Mouse (Mus musculus): ENCODE measurements at regions not wholly inside any gene's neighbourhood (a gene's known extent, or its start where the extent isn't known, plus 50 kb on each side); places are given as distances from the start of the nearest gene placed in this dataset.

DNA sequence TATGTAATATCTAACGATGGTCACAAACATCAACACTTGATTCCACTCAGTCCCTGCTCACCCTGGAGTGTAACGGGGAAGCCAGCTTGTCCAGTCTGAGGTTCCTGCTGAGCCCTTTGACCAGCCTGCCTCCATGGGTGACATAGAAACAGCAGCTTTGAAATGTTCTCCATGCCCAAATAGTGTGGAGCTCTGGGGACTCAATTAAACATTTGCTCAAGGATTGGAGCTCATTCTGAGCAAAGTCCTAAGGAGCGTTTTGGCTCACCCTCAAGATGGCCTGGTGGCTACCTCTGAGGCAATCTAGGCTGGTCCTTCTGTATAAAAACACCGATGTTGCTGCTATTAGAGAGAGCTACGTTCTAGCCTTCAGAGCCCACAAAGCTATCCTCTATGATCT, 85.6 kb upstream of the Hmga2 start:
- Histone ChIP-seq H3K27ac (replicated peaks) (no peak overlapping the region), H3K4me1 (peaks cover 8% of the 10 kb centered on the region), H3K9me3 (replicated peaks) (0 out of 2 replicates have a peak, but pooled peaks cover 5% of the 10 kb centered on the region), H3K27me3 (ENCODE audit: low read depth, poor library complexity, severe bottlenecking) (peaks cover 18% of the 10 kb centered on the region; the same call in 1 of the 2 replicates), H3K4me3 (no peak overlapping the region), H3K36me3 (no peaks in the 10 kb centered on the region)
- WGBS, result 92% methylated on average over 5 of the region's 5 CpGs
- no peak for DNase-seq (ENCODE audit: low spot score)

DNA sequence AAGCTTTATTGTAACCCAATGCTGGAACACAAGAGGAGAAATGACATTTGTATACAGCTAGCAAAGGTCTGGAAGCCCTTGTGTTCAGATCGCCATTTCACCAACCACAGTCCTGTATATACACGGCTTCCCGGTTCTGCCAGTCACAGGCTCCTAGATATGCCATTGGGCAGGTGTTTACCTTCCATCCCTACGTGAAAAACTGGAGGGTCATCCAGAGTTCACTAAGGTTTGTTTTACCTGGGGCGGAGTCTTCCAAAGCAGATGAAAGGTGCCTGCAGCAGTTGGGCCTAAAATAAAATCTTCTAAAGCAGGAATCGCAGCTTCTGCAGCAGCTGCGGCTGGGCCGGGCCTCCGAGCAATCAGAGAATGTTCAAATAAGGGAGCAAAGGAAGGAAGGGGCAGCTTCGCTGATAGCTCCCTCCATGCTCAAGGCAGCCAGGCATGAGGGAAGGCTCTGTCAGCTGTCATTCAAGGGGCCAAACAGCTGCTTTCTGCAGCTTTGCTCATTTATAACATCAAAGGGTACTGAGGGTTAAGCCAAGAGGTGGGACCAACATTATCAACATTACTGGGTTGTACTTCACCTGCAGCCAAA, 81.7 kb upstream of the Hmga2 start:
- Histone ChIP-seq H3K4me3 (no peak overlapping the region), H3K4me1 (peaks cover 5% of the 10 kb centered on the region), H3K36me3 (no peaks in the 10 kb centered on the region), H3K27ac (replicated peaks) (no peak overlapping the region), H3K9me3 (replicated peaks) (0 out of 2 replicates have a peak, but pooled peaks cover 5% of the 10 kb centered on the region), H3K27me3 (ENCODE audit: low read depth, poor library complexity, severe bottlenecking) (peaks cover 32% of the 10 kb centered on the region)
- 81% methylated on average over 10 of the region's 10 CpGs for WGBS
- no peak for DNase-seq (ENCODE audit: low spot score)

DNA sequence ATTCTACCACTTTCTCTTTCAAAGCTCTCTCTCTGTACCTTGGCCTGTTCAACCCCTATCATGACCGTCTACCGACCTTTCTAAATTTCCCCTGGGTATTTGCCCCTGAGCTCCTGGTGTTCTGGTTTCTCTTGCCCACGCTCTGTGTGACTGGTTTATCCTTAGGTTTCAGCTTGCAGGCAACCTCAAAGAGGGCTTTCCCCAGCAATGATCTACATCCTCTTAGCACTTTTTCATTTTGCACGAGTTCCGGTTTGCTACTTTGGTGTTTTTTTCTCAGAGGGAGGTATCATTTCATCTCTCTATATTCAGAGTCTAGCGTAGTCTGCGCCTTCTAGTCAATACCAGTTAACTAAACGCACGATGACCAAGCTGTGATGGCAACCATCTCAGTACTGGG, 79.8 kb upstream of the Hmga2 start:
- Histone ChIP-seq H3K4me1 (peaks cover 24% of the 10 kb centered on the region), H3K27me3 (ENCODE audit: low read depth, poor library complexity, severe bottlenecking) (peaks cover 37% of the 10 kb centered on the region), H3K9me3 (replicated peaks) (0 out of 2 replicates have a peak, but pooled peaks cover 5% of the 10 kb centered on the region), H3K27ac (replicated peaks) (no peak overlapping the region), H3K36me3 (no peaks in the 10 kb centered on the region), H3K4me3 (no peak overlapping the region)
- 94% methylated on average over 9 of the region's 9 CpGs for WGBS
- DNase-seq (ENCODE audit: low spot score), result no peak

DNA sequence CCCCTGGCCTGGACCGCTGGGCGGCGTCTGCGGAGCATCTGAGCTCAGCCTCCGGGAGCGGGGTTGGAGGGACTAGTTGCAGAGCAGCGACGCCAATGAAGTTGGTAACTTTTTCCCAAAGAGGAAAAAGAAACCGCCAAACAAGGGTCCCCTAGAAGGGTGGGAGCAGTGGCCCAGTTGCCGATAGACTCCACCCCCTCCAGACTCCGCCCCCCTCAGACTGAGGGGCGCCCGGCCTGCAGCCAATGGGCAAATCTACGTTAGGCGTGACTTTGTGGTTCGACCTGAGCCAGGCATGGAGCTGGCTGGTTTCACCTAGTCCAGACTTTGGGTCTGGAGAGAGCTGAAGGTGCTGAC, 76.8 kb upstream of the Hmga2 start:
- Histone ChIP-seq H3K27me3 (ENCODE audit: low read depth, poor library complexity, severe bottlenecking) (peaks cover 57% of the 10 kb centered on the region), H3K4me1 (peaks cover 24% of the 10 kb centered on the region), H3K9me3 (replicated peaks) (no peaks in the 10 kb centered on the region), H3K27ac (replicated peaks) (peak overlapping the region; percentile 91), H3K36me3 (no peaks in the 10 kb centered on the region), H3K4me3 (peak overlapping the region; percentile 67)
- DNase-seq (ENCODE audit: low spot score), result peak; percentile 78
- under 1% methylated on average over 16 of the region's 16 CpGs for WGBS

DNA sequence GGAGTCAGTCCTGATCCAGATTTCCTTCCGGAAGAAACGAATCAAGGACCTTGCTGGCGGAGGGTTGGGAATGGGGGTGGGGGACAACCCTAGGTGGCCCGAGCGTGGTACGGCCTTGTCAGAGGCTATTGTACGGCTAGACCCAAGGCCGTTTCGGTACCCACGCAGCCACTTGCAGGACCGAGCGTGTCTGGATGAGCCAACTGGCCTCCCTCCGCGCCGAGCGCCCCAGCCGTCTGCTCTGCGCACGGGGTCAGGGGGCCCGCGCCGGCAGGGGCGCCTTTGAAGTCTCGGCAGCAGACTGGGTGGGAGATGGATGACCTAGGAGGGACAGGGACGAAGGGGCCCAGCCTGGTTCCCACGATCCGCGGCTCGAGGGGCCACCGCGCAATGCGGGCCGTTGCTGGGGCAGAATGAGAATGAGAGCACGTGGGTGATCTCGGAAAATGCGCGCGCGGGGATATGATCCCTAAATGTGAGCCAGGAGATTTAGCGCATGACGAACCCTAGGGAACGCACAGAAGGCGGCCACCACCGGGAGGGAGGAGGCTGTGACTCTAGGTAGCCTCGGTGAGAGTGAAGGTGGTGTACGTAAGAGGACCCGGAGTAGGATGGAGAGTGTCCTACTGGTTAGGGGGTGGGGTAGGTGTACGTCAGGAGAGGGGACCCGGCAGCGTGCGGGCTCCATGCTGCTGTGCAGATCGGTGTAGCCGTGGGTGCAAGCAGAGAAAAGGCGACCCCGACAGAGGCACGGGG, 76.2 kb upstream of the Hmga2 start:
- Histone ChIP-seq H3K36me3 (no peaks in the 10 kb centered on the region), H3K27ac (replicated peaks) (peak overlapping the region; percentile 91), H3K9me3 (replicated peaks) (no peaks in the 10 kb centered on the region), H3K4me1 (peaks cover 24% of the 10 kb centered on the region), H3K4me3 (peak overlapping the region; percentile 67), H3K27me3 (ENCODE audit: low read depth, poor library complexity, severe bottlenecking) (peaks cover 61% of the 10 kb centered on the region)
- under 1% methylated on average over 56 of the region's 56 CpGs for WGBS
- peak; percentile 80 for DNase-seq (ENCODE audit: low spot score)

DNA sequence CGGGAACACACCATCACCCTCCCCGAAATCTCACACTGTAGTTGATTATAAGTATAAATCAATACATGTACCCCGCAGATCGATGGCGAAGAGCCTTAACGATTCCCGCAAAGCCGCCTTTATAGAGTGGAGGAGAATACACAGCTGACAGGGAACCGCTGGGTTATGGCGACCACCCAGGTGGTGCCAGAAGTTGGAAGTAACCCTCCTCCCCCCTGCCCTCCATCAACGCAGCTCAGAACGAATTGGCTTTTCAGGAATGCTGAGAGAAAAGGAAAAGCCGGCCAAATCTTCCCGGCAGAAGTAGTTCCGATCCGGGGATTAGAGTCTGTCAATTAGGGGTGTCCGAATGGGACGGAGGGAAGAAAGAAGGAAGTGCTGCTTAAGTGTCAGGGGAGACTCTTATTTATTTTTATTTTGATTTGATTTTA, 75.6 kb upstream of the Hmga2 start:
- Histone ChIP-seq H3K4me3 (peak overlapping the region; percentile 67), H3K9me3 (replicated peaks) (no peaks in the 10 kb centered on the region), H3K27ac (replicated peaks) (peak overlapping the region; percentile 91), H3K27me3 (ENCODE audit: low read depth, poor library complexity, severe bottlenecking) (peaks cover 68% of the 10 kb centered on the region), H3K36me3 (no peaks in the 10 kb centered on the region), H3K4me1 (peaks cover 24% of the 10 kb centered on the region)
- WGBS, result 1% methylated on average over 18 of the region's 18 CpGs
- peak; percentile 76 for DNase-seq (ENCODE audit: low spot score)

DNA sequence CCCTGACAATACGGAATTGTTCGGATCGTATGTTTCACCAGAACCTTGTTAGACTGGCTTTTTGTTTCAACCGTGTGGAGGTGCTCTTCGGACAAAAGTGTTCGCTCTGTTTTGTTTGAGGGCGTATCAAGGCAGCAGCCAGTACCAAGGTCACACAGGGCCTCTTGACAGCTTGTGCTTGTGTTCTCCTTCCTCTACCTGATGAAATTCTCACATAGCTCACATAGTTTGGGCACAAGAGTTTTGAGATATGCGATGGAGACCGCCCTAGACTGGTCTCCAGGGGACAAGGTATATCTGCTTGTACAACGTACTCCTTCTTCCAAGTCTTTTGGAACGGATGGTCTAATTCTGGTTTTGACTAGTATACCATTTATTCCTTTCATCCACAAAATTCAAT, 70.9 kb upstream of the Hmga2 start:
- H3K36me3 ChIP-seq, result no peaks in the 10 kb centered on the region
- no peak for DNase-seq (ENCODE audit: low spot score)
- H3K27ac ChIP-seq (replicated peaks), result no peak overlapping the region
- H3K27me3 ChIP-seq (ENCODE audit: low read depth, poor library complexity, severe bottlenecking), result peaks cover 54% of the 10 kb centered on the region
- H3K9me3 ChIP-seq (replicated peaks), result no peaks in the 10 kb centered on the region
- H3K4me1 ChIP-seq, result peaks cover 15% of the 10 kb centered on the region
- WGBS, result 89% methylated on average over 11 of the region's 11 CpGs
- H3K4me3 ChIP-seq, result no peak overlapping the region

DNA sequence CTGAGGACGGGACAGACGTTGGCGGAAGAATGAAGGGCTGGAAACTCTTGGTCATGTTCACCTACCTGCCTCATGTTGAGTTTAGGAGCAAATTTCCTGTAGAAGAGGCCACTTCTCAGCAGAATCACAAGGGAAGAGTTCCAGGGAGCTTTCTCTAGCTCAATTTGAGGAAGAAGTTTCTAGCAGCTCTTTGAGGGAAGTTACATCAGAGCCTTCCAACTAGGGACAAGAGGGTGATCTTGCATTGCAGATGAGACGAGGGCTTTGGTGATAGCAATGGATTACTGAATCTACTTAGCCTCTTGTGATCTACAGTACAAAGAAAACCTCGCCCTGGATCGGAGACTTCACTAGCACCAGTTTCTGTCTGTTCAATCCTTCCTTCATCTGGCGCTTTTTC, 65.3 kb upstream of the Hmga2 start:
- WGBS, result 92% methylated on average over 7 of the region's 7 CpGs
- H3K27me3 ChIP-seq (ENCODE audit: low read depth, poor library complexity, severe bottlenecking), result peaks cover 15% of the 10 kb centered on the region; the same call in 1 of the 2 replicates
- H3K4me1 ChIP-seq, result peaks cover 3% of the 10 kb centered on the region; the same call in 1 of the 2 replicates
- no peak overlapping the region for H3K4me3 ChIP-seq
- H3K27ac ChIP-seq (replicated peaks), result no peak overlapping the region
- H3K36me3 ChIP-seq, result no peaks in the 10 kb centered on the region
- DNase-seq (ENCODE audit: low spot score), result no peak
- no peaks in the 10 kb centered on the region for H3K9me3 ChIP-seq (replicated peaks)

DNA sequence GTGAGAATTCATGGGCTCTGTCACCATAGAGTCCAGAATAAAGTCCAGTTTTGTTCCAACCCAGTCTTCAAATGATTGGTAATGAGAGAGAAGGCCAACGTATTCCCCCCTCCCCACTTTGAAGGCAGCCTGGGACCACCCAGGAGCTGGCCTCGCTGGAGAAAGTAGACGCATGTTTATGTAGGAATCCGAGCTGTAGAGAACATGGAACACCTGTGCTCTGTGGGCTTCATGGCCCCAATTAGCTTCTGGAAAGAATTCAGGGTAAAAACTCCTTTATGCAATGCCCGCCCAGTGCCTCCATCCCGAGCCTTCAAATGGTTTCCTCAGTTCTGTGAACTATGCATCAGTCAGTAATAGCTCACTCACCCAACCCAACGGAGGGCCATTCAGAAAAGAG, 62.3 kb upstream of the Hmga2 start:
- Histone ChIP-seq H3K27ac (replicated peaks) (no peak overlapping the region), H3K4me3 (no peak overlapping the region), H3K27me3 (ENCODE audit: low read depth, poor library complexity, severe bottlenecking) (no peaks in the 10 kb centered on the region), H3K36me3 (no peaks in the 10 kb centered on the region), H3K9me3 (replicated peaks) (no peaks in the 10 kb centered on the region), H3K4me1 (no peaks in the 10 kb centered on the region)
- 84% methylated on average over 7 of the region's 7 CpGs for WGBS
- DNase-seq (ENCODE audit: low spot score), result no peak

DNA sequence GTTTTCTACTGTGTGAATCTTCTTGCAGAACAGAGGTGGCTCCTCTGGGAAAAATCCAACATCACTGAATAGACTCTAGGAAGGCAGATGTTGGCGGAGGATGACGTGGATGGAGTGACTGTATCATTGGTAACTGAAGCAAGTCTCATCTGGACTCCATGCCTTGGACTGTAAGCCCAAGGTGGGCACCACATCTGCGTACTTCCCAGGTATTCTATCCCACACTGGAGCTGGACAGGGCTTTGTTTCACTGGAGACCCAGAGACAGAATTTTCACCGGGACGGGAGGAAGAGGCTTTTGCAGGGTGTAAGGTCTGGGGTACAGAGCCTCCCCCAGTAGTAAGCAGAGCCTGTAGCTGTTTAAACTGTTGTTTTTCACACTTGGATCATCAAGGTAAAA, 52.1 kb upstream of the Hmga2 start:
- Histone ChIP-seq H3K27me3 (ENCODE audit: low read depth, poor library complexity, severe bottlenecking) (no peaks in the 10 kb centered on the region), H3K27ac (replicated peaks) (no peak overlapping the region), H3K9me3 (replicated peaks) (no peaks in the 10 kb centered on the region), H3K4me1 (peaks cover 5% of the 10 kb centered on the region), H3K36me3 (no peaks in the 10 kb centered on the region), H3K4me3 (no peak overlapping the region)
- WGBS, result 95% methylated on average over 5 of the region's 5 CpGs
- no peak for DNase-seq (ENCODE audit: low spot score)

DNA sequence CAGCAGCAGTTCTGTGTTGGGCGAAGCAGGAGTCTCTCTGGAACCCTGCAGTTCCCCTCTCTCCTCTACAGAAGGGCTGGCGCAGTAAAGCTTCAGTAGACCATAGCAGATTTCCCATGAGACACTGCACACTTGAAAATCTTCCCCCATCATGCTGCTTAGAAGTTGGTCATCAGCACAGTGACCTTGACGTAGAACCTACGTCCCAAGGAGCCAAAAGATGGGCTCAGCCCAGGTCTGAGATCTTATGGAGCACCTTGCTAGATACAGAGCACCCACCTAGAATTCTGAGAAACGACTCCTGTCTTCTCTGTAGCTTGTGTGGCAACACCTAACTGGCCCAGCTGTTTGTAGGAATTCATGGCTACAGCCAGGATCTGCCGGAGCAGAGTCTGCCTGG, 51.7 kb upstream of the Hmga2 start:
- Histone ChIP-seq H3K27me3 (ENCODE audit: low read depth, poor library complexity, severe bottlenecking) (no peaks in the 10 kb centered on the region), H3K36me3 (no peaks in the 10 kb centered on the region), H3K27ac (replicated peaks) (no peak overlapping the region), H3K4me1 (peaks cover 5% of the 10 kb centered on the region), H3K4me3 (no peak overlapping the region), H3K9me3 (replicated peaks) (no peaks in the 10 kb centered on the region)
- 91% methylated on average over 6 of the region's 6 CpGs for WGBS
- DNase-seq (ENCODE audit: low spot score), result no peak

DNA sequence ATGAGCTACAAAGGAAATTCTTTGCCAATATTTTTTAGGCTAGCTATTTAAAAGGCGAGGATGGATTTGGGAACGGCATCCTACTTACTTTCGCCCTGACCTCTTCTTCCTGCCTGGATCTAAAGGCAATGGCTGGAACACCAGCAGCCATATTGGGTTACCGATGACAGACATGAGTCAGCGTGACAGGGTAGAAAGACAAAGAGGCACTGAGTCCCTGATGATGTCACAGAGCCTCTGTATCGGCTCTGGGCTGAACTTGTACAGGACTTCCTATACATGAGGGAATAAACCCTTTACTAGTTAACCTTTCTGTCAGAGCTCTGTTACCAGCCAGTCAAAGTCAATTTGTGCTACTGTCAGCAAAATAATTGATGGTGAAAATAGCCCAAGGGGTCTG, 50.7 kb upstream of the Hmga2 start:
- H3K27ac ChIP-seq (replicated peaks), result no peak overlapping the region
- no peaks in the 10 kb centered on the region for H3K9me3 ChIP-seq (replicated peaks)
- no peaks in the 10 kb centered on the region for H3K36me3 ChIP-seq
- no peak overlapping the region for H3K4me3 ChIP-seq
- peaks cover 5% of the 10 kb centered on the region for H3K4me1 ChIP-seq
- 89% methylated on average over 6 of the region's 6 CpGs for WGBS
- DNase-seq (ENCODE audit: low spot score), result no peak
- H3K27me3 ChIP-seq (ENCODE audit: low read depth, poor library complexity, severe bottlenecking), result no peaks in the 10 kb centered on the region

Data from midbrain, embryonic 10.5 days (tissue).